Mouse (Mus musculus): ENCODE data around the gene Olfr1424.
"Not testable (repeated sequence)": the region's sequence is repeated elsewhere in the genome, so short reads cannot be mapped to it uniquely, and the experiment has no call there.

Olfr1424 gene

DNA sequence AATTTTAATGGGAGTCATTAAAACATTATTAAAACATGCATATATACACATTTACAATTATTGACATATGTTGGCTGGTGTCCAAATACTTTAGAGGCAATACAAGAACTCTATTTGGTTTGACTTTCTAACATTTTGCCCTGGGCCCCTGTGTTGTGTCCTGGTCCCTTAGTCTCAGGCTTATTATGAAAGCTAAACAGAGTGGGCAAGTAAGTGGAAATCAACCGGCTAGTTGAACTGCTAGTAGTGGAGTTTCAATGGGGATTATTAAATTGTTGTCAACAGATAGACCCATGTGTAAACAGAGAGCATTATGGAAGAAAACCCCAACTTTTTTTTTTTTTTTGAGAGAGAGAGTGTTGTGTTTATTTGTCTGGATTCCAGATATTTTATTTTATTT lies at the start of gene Olfr1424:
TSS of gene Olfr1424 (minus strand) at position 101 of the 400 bp plus-strand sequence.
- not testable (repeated sequence) for DNase-seq (ENCODE audit: low read depth, low spot score)

DNA sequence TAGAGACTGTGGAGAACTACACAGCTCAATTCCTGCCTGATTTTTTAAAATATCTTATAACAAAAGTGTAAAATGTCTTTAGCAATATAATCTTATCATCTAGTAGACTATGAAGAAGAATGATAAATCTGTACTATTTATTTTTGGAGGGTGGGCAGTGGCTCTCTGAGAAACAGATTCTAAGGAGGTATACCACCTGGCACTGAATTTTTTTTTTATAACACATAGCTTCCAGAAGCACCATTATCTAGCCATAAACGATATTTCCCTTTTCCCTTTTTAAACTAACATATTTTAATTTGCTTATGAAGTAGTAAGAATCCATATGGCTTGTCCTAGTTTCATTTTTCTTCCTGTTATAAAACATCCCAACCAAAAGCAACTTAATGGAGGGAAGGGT lies 42.1 kb upstream of the Olfr1424 start:
- no peak for DNase-seq (ENCODE audit: low read depth, low spot score)

GRCm38 (mm10) chr19:12103234-12103633 lies 40.8 kb upstream of the Olfr1424 start, which contains the start of gene Olfr1427:
Gene Olfr1427 (minus strand): TSS chr19:12103334.
- no peak for DNase-seq (ENCODE audit: low read depth, low spot score)

DNA sequence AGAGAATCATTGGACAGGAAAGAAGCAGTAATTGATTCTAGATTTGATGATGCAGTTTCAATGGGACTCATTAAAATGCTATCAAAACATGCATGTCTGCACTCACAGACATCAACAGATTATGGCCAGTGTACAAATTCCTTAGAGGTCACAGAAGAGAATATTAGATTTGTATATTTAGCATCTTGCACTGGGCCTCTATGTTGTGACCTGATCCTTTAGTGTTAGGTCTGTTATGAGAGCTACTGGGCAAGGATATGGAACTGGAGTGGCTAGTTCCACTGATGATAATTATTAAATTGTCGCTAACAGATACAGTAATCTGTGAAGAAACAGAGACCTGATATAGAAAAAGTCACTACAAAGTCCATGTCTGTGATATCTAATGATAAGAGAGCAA lies 29.4 kb upstream of the Olfr1424 start, which contains the start of gene Olfr1426:
TSS of gene Olfr1426 (minus strand) at position 101 of the 400 bp plus-strand sequence.
- DNase-seq (ENCODE audit: low read depth, low spot score): no peak

GRCm38 (mm10) chr19:12077631-12078030 lies 15.1 kb upstream of the Olfr1424 start, which contains the start of gene Olfr1425:
Gene Olfr1425 (minus strand): TSS chr19:12077731.
- not testable (repeated sequence) for DNase-seq (ENCODE audit: low read depth, low spot score)

- peak; percentile 86 for DNase-seq (ENCODE audit: low read depth, low spot score)
Measured at GRCm38 (mm10) chr19:12069546-12069945, 7.1 kb upstream of the Olfr1424 start.

GRCm38 (mm10) chr19:12067806-12068205 lies 5.3 kb upstream of the Olfr1424 start:
- peak; percentile 33 for DNase-seq (ENCODE audit: low read depth, low spot score)

- peak; percentile 18 for DNase-seq (ENCODE audit: low read depth, low spot score)
Measured at GRCm38 (mm10) chr19:12043163-12043562, 19.3 kb downstream of the Olfr1424 start.

GRCm38 (mm10) chr19:12041217-12041616 lies 21.3 kb downstream of the Olfr1424 start, which contains the start of gene Olfr1423:
Gene Olfr1423 (minus strand): TSS chr19:12041317.
- no peak for DNase-seq (ENCODE audit: low read depth, low spot score)

DNA sequence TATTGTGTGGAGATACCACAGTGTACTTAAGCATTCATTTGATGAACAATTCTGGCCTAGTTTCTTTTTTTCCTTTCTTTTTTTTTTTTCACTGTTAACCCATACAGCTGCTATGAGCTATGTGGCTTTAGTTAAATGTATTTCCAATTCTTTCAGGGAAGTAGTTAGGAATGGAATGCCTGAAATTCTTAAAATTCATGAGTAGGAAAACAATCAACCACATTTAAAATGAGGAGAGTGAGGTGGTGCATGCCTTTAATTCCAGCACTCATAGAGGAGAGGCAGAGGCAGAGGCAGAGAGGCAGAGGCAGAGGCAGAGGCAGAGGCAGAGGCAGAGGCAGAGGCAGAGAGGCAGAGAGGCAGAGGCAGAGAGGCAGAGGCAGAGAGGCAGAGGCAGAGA lies 24.8 kb downstream of the Olfr1424 start:
- no peak for DNase-seq (ENCODE audit: low read depth, low spot score)

DNA sequence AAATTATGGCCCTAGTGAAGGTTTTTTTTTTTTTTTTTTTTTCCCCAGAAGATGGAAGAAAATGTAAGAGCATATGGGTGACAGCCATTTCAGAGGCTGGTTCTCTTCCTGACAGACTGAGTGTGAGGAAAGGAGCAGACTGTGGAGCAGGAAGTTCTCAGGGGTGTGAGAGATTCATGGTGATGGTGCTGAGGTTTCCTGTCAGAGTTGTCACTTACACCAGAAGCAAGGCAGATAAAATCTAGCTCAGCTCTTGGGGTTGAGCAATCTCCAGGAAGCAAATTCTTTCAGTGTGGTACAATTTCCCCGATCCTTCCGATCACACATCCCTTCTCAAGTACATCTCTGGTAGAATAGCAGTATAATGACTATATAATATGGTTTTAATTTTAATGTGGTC lies 35.9 kb downstream of the Olfr1424 start:
- DNase-seq (ENCODE audit: low read depth, low spot score): no peak

GRCm38 (mm10) chr19:12025333-12025732 lies 37.1 kb downstream of the Olfr1424 start:
- no peak for DNase-seq (ENCODE audit: low read depth, low spot score)

GRCm38 (mm10) chr19:12024149-12024548 lies 38.3 kb downstream of the Olfr1424 start:
- no peak for DNase-seq (ENCODE audit: low read depth, low spot score)

- peak; percentile 60 for DNase-seq (ENCODE audit: low read depth, low spot score)
Measured at GRCm38 (mm10) chr19:12016192-12016591, 46.3 kb downstream of the Olfr1424 start.

DNA sequence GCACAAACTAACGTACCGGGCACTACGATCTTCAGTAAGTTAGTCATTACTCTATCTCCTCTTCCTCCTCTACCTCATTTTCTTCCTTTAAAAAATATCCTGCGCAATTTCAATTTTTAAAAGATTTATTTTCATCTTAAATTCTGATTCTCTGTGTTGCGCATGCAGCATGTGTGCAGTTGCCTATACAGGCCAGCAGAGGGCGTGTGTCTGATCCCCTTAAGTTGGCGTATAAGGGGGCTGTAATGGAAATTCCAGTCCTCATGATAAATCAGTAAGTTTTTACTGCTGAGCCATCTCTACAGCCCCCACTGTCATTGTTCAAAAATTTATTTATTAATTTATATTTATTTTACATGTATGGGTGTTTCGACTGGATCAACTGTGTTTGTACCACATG lies 46.8 kb downstream of the Olfr1424 start:
- DNase-seq (ENCODE audit: low read depth, low spot score): peak; percentile 72

DNA sequence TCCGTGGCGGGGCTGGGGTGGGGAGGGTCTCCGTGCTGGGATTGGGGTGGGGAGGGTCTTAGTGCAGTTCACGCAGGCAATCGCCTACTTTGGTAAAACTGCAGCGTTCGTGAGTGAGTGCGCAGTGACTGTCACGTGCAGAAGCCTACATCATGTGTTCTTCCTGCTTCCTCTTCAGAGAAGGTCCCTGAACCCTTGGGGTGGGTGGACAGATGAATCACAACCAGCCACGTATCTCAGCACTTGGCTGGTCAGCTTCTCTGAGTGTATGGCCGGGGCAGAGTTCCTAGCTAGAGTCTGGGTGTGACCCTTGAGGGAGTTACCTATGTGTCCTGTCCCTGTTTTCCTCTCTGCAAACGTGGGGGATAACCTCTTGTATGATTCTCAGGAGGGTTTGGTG lies 49.3 kb downstream of the Olfr1424 start:
- DNase-seq (ENCODE audit: low read depth, low spot score): peak; percentile 61

GRCm38 (mm10) chr19:12012615-12013014 lies 49.9 kb downstream of the Olfr1424 start:
- DNase-seq (ENCODE audit: low read depth, low spot score): no peak

GRCm38 (mm10) chr19:12011560-12012556 lies 50.6 kb downstream of the Olfr1424 start:
- DNase-seq (ENCODE audit: low read depth, low spot score): peak; percentile 96

- DNase-seq (ENCODE audit: low read depth, low spot score): peak; percentile 95
Measured at GRCm38 (mm10) chr19:12010916-12011559, 51.4 kb downstream of the Olfr1424 start.

DNA sequence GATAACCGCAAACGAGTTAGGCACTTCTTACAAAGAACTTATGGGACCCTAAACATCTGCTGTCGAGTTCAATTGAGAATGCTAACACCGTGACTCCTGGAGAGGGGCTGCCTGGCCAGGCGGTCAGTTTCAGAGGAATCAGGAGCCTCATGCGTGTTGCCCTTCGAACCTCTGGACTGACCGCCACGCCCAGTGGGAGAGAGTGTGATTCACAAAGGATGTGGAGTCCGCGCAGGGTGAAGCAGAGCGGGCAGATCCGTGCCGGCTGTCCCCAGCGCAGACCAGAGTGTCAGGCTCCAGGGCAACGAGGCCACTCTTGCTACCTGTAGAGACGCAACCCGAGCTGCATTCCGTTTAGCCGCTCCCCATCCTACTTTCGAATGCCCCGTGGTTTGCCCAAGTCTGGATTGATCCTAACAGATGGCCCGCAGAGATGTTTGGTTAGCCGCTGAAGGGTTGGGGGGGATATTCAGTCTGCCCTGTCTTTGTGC lies 52.2 kb downstream of the Olfr1424 start:
- peak; percentile 63 for DNase-seq (ENCODE audit: low read depth, low spot score)

- peak; percentile 91 for DNase-seq (ENCODE audit: low read depth, low spot score)
Measured at GRCm38 (mm10) chr19:12009501-12010280, 52.8 kb downstream of the Olfr1424 start.

Data from ES-CJ7 (cell line).